Mouse (Mus musculus): Measurements from ENCODE around the gene Fam20c. TPM values are rescaled to one million over a fixed set of nuclear protein-coding genes. Genes with fewer than 3 reads are reported as not detected.

Gene Fam20c
- total and polyA plus RNA-seq, 2 experiments from 2014 or later, result 4.4 to 9.1 TPM

- no peaks in the 10 kb centered on the region for H3K9me3 ChIP-seq (replicated peaks; ENCODE audit: control insufficient read depth, low read length)
- H3K4me2 ChIP-seq (ENCODE audit: low read depth, low read length), result no peak overlapping the region
- ATAC-seq (ENCODE audit: insufficient read depth, low read depth) (no peak), DNase-seq (ENCODE audit: low spot score) (no peak)
- no peak overlapping the region for H3K27ac ChIP-seq (ENCODE audit: low read depth)
- WGBS, result 78% methylated on average over 5 of the region's 5 CpGs
- TF ChIP-seq EP300 (IDR thresholded peaks at IDR 0.05; ENCODE audit: low read depth), result no peak
- TF ChIP-seq CTCF (IDR thresholded peaks at IDR 0.05; ENCODE audit: low read depth), result no peak
- peaks cover 6% of the 10 kb centered on the region; the same call in 1 of the 2 replicates for H3K4me1 ChIP-seq (ENCODE audit: control insufficient read depth, insufficient read depth)
- H3K9ac ChIP-seq (replicated peaks; ENCODE audit: low read depth, low read length), result no peak overlapping the region
- no peaks in the 10 kb centered on the region for H3K27me3 ChIP-seq (ENCODE audit: control insufficient read depth, insufficient read depth, low read length)
- H3K36me3 ChIP-seq (replicated peaks; ENCODE audit: control insufficient read depth, insufficient read depth, low read length), result no peaks in the 10 kb centered on the region
- no peak overlapping the region for H3K4me3 ChIP-seq (ENCODE audit: low read depth, low read length)
Observed at GRCm38 (mm10) chr5:138850462-138850844, 96.1 kb downstream of the Fam20c start.

DNA sequence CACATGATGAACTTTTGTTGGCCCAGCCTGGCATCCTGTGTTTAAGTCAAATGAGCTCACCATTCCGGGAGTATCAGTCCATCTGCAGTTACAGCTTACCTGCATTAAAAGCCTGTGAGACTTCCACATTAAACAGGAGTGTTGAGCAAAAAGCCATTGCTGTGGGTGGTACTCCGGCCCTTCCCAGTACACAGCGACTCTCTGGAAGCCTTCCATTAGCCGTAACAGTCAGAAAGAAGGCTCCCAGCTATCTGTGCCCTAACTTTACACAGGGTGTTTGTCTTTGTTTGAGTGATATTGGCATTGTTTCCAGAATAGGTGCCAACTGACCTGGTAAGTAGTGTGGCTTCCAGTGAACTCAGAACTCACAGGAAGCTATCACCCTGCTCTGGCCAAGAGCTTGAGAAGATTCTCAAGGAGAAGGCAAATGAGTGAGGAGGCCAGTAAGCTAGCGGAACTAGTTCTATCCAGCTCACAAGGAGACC, 97.0 kb downstream of the Fam20c start:
- Histone ChIP-seq H3K4me1 (ENCODE audit: control insufficient read depth, insufficient read depth) (0 out of 2 replicates have a peak, but pooled peaks cover 1% of the 10 kb centered on the region), H3K27me3 (ENCODE audit: control insufficient read depth, insufficient read depth, low read length) (no peaks in the 10 kb centered on the region), H3K36me3 (replicated peaks; ENCODE audit: control insufficient read depth, insufficient read depth, low read length) (no peaks in the 10 kb centered on the region), H3K4me3 (ENCODE audit: low read depth, low read length) (no peak overlapping the region), H3K9ac (replicated peaks; ENCODE audit: low read depth, low read length) (no peak overlapping the region), H3K27ac (ENCODE audit: low read depth) (no peak overlapping the region), H3K4me2 (ENCODE audit: low read depth, low read length) (no peak overlapping the region), H3K9me3 (replicated peaks; ENCODE audit: control insufficient read depth, low read length) (no peaks in the 10 kb centered on the region)
- DNase-seq (ENCODE audit: low spot score), result no peak
- 78% methylated on average over 5 of the region's 5 CpGs for WGBS
- TF ChIP-seq CTCF (IDR thresholded peaks at IDR 0.05; ENCODE audit: low read depth) (no peak), EP300 (IDR thresholded peaks at IDR 0.05; ENCODE audit: low read depth) (no peak)
- no peak for ATAC-seq (ENCODE audit: insufficient read depth, low read depth)

DNA sequence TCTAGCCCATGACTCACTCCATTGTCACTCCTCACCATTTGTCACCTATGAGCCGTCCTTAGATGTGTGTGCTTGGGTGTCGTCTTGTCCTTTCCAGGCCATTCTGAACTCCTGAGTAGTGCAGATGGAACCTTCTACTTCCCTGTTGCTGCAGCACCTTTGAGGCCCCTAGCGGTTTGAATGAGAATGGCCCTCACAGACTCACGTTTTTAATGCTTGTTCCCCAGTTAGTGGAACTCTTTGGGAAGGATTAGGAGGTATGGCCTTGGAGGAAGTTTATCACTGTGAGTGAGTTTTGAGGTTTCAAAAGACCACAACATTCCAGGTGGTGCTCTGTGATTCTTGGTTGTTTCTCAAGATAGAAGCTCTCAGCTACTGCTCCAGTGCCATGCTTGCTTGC, 97.8 kb downstream of the Fam20c start:
- 64% methylated on average over 4 of the region's 4 CpGs for WGBS
- Histone ChIP-seq H3K4me3 (ENCODE audit: low read depth, low read length) (no peak overlapping the region), H3K9me3 (replicated peaks; ENCODE audit: control insufficient read depth, low read length) (no peaks in the 10 kb centered on the region), H3K27me3 (ENCODE audit: control insufficient read depth, insufficient read depth, low read length) (no peaks in the 10 kb centered on the region), H3K4me1 (ENCODE audit: control insufficient read depth, insufficient read depth) (no peaks in the 10 kb centered on the region), H3K9ac (replicated peaks; ENCODE audit: low read depth, low read length) (no peak overlapping the region), H3K27ac (ENCODE audit: low read depth) (no peak overlapping the region), H3K36me3 (replicated peaks; ENCODE audit: control insufficient read depth, insufficient read depth, low read length) (no peaks in the 10 kb centered on the region), H3K4me2 (ENCODE audit: low read depth, low read length) (no peak overlapping the region)
- no peak for DNase-seq (ENCODE audit: low spot score)
- TF ChIP-seq CTCF (IDR thresholded peaks at IDR 0.05; ENCODE audit: low read depth) (0 out of 2 replicates have a peak, but pooled peaks have one; percentile 0), EP300 (IDR thresholded peaks at IDR 0.05; ENCODE audit: low read depth) (no peak)
- ATAC-seq (ENCODE audit: insufficient read depth, low read depth), result no peak

- H3K36me3 ChIP-seq (replicated peaks; ENCODE audit: control insufficient read depth, insufficient read depth, low read length), result no peaks in the 10 kb centered on the region
- H3K27me3 ChIP-seq (ENCODE audit: control insufficient read depth, insufficient read depth, low read length), result no peaks in the 10 kb centered on the region
- H3K4me1 ChIP-seq (ENCODE audit: control insufficient read depth, insufficient read depth), result peaks cover 3% of the 10 kb centered on the region; the same call in 1 of the 2 replicates
- H3K4me2 ChIP-seq (ENCODE audit: low read depth, low read length), result no peak overlapping the region
- no peak overlapping the region for H3K4me3 ChIP-seq (ENCODE audit: low read depth, low read length)
- 48% methylated on average over 2 of the region's 2 CpGs for WGBS
- ATAC-seq (ENCODE audit: insufficient read depth, low read depth) (no peak), DNase-seq (ENCODE audit: low spot score) (no peak)
- no peak overlapping the region for H3K27ac ChIP-seq (ENCODE audit: low read depth)
- TF ChIP-seq EP300 (IDR thresholded peaks at IDR 0.05; ENCODE audit: low read depth) (no peak), CTCF (IDR thresholded peaks at IDR 0.05; ENCODE audit: low read depth) (no peak)
- H3K9me3 ChIP-seq (replicated peaks; ENCODE audit: control insufficient read depth, low read length), result no peaks in the 10 kb centered on the region
- no peak overlapping the region for H3K9ac ChIP-seq (replicated peaks; ENCODE audit: low read depth, low read length)
Observed at GRCm38 (mm10) chr5:138853349-138853748, 99.0 kb downstream of the Fam20c start.

DNA sequence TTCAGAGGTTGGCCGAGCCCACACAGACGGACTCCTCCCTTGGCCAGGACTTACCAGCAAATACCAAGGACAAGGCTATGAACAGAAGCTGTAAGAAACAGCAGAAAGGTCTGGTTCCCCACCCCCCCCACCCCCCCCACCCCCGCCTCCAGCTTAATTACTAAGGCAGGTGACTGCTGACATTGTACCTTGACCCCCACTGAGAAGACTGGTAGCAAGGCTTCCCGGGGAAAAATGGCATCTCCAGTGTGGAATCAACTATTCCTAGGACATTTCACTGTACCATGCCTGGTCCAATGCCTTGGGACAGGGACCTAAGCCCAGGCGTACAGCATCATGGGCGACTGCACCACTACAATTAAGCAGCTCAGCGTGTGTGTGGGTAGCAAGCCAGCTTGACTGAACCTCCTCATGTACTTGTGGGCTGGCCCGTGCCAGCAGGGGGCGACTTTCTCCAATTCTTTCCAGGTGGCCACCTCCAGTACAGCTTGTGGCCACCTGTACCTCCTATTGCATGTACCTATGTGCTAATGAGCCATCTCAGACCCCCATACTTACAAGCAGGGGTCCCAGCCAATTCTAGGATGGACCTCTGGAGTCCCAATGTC, 102.8 kb downstream of the Fam20c start:
- H3K27ac ChIP-seq (ENCODE audit: low read depth), result no peak overlapping the region
- no peak overlapping the region for H3K4me2 ChIP-seq (ENCODE audit: low read depth, low read length)
- H3K36me3 ChIP-seq (replicated peaks; ENCODE audit: control insufficient read depth, insufficient read depth, low read length), result no peaks in the 10 kb centered on the region
- DNase-seq (ENCODE audit: low spot score), result peak; percentile 61
- H3K9me3 ChIP-seq (replicated peaks; ENCODE audit: control insufficient read depth, low read length), result no peaks in the 10 kb centered on the region
- no peak overlapping the region for H3K4me3 ChIP-seq (ENCODE audit: low read depth, low read length)
- no peaks in the 10 kb centered on the region for H3K27me3 ChIP-seq (ENCODE audit: control insufficient read depth, insufficient read depth, low read length)
- 39% methylated on average over 9 of the region's 9 CpGs for WGBS
- no peak overlapping the region for H3K9ac ChIP-seq (replicated peaks; ENCODE audit: low read depth, low read length)
- peaks cover 3% of the 10 kb centered on the region; the same call in 1 of the 2 replicates for H3K4me1 ChIP-seq (ENCODE audit: control insufficient read depth, insufficient read depth)
- ATAC-seq (ENCODE audit: insufficient read depth, low read depth), result peak; percentile 75; the same call in 1 of the 2 replicates
- no peak for TF ChIP-seq EP300 (IDR thresholded peaks at IDR 0.05; ENCODE audit: low read depth)
- TF ChIP-seq CTCF (IDR thresholded peaks at IDR 0.05; ENCODE audit: low read depth), result peak; percentile 73

Measured in heart, postnatal 0 days (tissue).